ENCODE assay signal across 9 mouse cellular contexts in the genomic region with DNA sequence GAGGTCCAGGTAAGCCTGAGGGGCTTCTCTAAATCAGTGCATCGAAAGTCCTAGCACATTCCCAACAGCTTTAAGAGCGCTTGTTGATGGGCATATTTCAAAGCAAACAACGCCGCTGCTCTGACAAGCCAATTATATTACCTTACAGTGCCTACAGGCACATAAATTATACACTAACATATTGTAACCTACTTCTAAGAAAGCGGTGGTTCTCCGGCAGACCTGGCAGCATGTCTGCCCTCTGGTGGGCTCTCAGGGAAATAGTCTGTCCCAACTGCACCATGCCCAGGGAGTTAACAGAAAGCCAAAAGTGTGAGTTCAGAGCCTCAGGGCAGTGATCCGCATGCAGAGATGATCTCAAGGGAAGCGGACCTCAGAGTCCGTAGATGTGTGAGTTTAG.
DNase-seq lines count a peak whose midpoint lies in the region; ATAC-seq and TF ChIP-seq lines count a peak whose summit lies in the region.
"Had no signal": no experiment of that assay in that cellular context is flagged by ENCODE, and none has a peak within 500 bp of the region (broad histone marks: within the 10 kb centered on the region; RNA-seq: fewer than 3 reads in every experiment).

No protein-coding gene starts in this region.

- H3K27me3 ChIP-seq in heart, adult 2 months (ENCODE audit: control insufficient read depth, insufficient read depth, low read length), result no peaks in the 10 kb centered on the region
- H3K27me3 ChIP-seq in heart, embryonic 11.5 days (ENCODE audit: control insufficient read depth, insufficient read depth, low read length), result peaks cover 4% of the 10 kb centered on the region; the same call in 1 of the 2 replicates
- H3K27me3 ChIP-seq in hindbrain, embryonic 12.5 days, result no peaks in the 10 kb centered on the region

- H3K27ac ChIP-seq in heart, adult 2 months, result no peak overlapping the region
- H3K27ac ChIP-seq in heart, embryonic 11.5 days (ENCODE audit: low read depth, low read length), result no peak overlapping the region
- no peak overlapping the region for H3K27ac ChIP-seq in hindbrain, embryonic 12.5 days

- H3K79me2 ChIP-seq in heart, adult 2 months (replicated peaks; ENCODE audit: control insufficient read depth, insufficient read depth, low read length), result no peaks in the 10 kb centered on the region

- TF ChIP-seq POLR2A in heart, adult 2 months (IDR thresholded peaks at IDR 0.05; ENCODE audit: insufficient read depth, low read depth, low read length), result no peak

- peak; percentile 85 for TF ChIP-seq CTCF in heart, adult 2 months (IDR thresholded peaks at IDR 0.05)

- intact Hi-C loops in heart, adult 2 months (cut with DNase I), result loop anchor here (10.0 kb wide), 1 partner anchor 90 kb away; the partner anchor contains the start of gene Wdr37

- peak; percentile 15 to 25 for DNase-seq in heart, adult 2 months
- peak; percentile 50 for DNase-seq in adrenal gland, adult 2 months
- peak; percentile 69 for DNase-seq in embryo, embryonic 11 days
- DNase-seq in layer of hippocampus, postnatal 14 days (ENCODE audit: low spot score in 2 of 2), result peak; percentile 31 to 39
- DNase-seq in right cerebral cortex, postnatal 4 days, result peak; percentile 46

- no peak overlapping the region for H3K9ac ChIP-seq in heart, adult 2 months (ENCODE audit: low read depth, low read length)
- no peak overlapping the region for H3K9ac ChIP-seq in heart, embryonic 11.5 days (ENCODE audit: low read depth, low read length)
- no peak overlapping the region for H3K9ac ChIP-seq in hindbrain, embryonic 12.5 days

- no peaks in the 10 kb centered on the region for H3K36me3 ChIP-seq in heart, adult 2 months (ENCODE audit: control insufficient read depth, insufficient read depth, low read length)
- no peaks in the 10 kb centered on the region for H3K36me3 ChIP-seq in heart, embryonic 11.5 days (ENCODE audit: control insufficient read depth, insufficient read depth, low read length)
- no peaks in the 10 kb centered on the region for H3K36me3 ChIP-seq in hindbrain, embryonic 12.5 days

- no peak for ATAC-seq in heart, embryonic 11.5 days (replicated peaks; ENCODE audit: insufficient number of reproducible peaks, low FRiP score, low TSS enrichment)
- ATAC-seq in hindbrain, embryonic 12.5 days (ENCODE audit: low FRiP score), result peak; percentile 61
- ATAC-seq in megakaryocyte, adult 5-6 weeks (ENCODE audit: poor library complexity, severe bottlenecking), result peak; percentile 67

- no peaks in the 10 kb centered on the region for H3K9me3 ChIP-seq in heart, embryonic 11.5 days (replicated peaks; ENCODE audit: control insufficient read depth, low read length)
- no peaks in the 10 kb centered on the region for H3K9me3 ChIP-seq in hindbrain, embryonic 12.5 days (replicated peaks)

- H3K4me3 ChIP-seq in heart, adult 2 months, result no peak overlapping the region
- H3K4me3 ChIP-seq in heart, embryonic 11.5 days (ENCODE audit: low read depth, low read length), result no peak overlapping the region
- H3K4me3 ChIP-seq in hindbrain, embryonic 12.5 days, result no peak overlapping the region
- H3K4me3 ChIP-seq: myocyte had no signal

- TF ChIP-seq EP300 in heart, adult 2 months (IDR thresholded peaks at IDR 0.05; ENCODE audit: insufficient read depth, low read depth, low read length), result no peak

- no peak overlapping the region for H3K4me2 ChIP-seq in heart, embryonic 11.5 days
- H3K4me2 ChIP-seq in hindbrain, embryonic 12.5 days (replicated peaks), result no peak overlapping the region

- no peaks in the 10 kb centered on the region for H3K4me1 ChIP-seq in heart, adult 2 months (ENCODE audit: control insufficient read depth, insufficient read depth, low read length)
- no peaks in the 10 kb centered on the region; the same call in 1 of the 2 replicates for H3K4me1 ChIP-seq in heart, embryonic 11.5 days (ENCODE audit: control insufficient read depth, insufficient read depth, low read length)
- H3K4me1 ChIP-seq in hindbrain, embryonic 12.5 days, result peaks cover 3% of the 10 kb centered on the region; the same call in 1 of the 2 replicates

- WGBS in heart, adult 2 months, result 38% methylated on average over 9 of the region's 9 CpGs
- WGBS in heart, embryonic 11.5 days (ENCODE audit: insufficient replicate concordance), result 38% methylated on average over 9 of the region's 9 CpGs
- 44% methylated on average over 9 of the region's 9 CpGs for WGBS in hindbrain, embryonic 12.5 days
